Mouse (Mus musculus): ENCODE data around the gene Pmpca.
"Not testable (repeated sequence)": the region's sequence is repeated elsewhere in the genome, so short reads cannot be mapped to it uniquely, and the experiment has no call there.

Gene Pmpca

GRCm38 (mm10) chr2:26368572-26368971 lies 20.6 kb upstream of the Pmpca start:
- in situ Hi-C loops (cut with MboI, MseI): no loop called here

DNA sequence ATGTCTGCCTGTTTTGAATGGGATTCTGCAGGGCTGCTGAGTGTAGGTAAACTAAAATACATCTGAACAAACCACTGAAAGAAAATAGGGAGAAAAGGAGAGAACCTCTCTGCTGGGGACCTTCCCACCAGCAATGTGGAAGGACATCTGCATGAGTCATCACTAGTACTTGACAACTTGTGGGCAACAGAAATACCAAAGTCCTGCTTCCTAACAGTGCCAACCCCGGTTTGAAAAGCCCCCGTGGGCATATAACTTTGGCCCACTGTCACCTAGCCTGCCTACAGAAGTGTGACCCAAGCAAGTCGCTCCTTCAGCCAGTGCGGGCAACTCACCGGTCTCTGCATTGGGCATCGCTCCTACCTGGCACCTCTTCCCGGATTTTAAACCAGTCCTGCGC lies 16.7 kb upstream of the Pmpca start:
- in situ Hi-C loops (cut with MboI, MseI): no loop called here

DNA sequence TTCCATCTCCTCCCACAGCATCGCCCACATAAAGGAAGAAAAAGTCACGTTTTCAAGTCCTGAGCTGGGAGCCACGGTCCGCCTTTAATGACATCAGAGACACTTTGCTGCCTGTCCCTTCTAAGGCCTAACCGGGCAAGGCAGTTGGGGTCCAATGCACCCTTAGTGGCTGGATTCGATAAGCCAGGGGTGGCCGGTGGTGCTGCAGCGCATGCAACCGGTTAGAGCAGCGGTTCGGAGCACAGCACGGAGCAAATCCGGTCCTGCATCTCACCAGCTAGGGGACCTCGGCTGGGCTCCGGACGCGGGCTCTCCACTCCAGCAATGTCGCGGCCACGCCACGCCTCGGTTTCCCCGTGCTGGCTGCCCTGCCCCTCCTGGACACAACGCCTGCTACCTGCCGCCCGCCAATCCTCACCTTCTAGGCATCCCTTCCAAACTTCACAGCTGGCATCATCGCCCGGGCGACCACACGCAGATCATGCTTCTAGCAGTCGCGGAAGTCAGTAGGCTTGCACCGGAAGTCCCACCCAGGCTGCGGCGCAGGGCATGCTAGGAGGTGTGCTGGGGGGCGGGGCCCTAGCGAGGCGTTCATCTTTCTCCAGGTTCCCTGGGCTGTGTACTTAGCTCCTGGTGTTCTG lies 8.9 kb upstream of the Pmpca start, which contains the start of gene Snapc4:
Snapc4 (minus strand) TSS at position 523 of the 641 bp plus-strand sequence.
- in situ Hi-C loops (cut with MboI, MseI): no loop called here

- in situ Hi-C loops (cut with MboI, MseI): not testable (repeated sequence)
These were observed 8.3 kb upstream of the Pmpca start for GRCm38 (mm10) chr2:26380871-26381270.

GRCm38 (mm10) chr2:26387713-26388112 lies 1.4 kb upstream of the Pmpca start:
- in situ Hi-C loops (cut with MboI, MseI): no loop called here

DNA sequence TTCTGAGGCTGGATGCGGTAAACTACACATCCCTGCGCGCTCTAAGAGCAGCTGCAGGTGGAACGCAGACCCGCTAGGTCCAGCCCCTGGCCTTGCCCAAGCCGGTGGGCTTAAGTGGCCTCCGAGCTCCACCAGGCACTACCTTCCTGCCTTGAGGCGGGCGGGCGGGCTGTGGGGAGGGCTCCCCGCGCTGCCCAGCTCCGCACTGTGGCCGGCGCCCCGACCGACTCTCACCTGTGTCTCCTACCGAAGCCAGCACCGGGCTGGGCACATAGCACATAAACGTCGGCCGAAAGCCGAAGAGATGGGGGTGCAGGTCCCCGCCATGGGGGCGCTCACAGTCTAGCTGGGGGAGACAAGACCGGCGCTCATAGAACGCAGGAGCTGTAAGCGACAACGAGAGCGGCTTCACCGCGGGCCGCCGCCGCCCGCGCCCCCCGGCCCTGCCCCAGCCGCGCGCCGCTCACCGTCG lies 421 bp upstream of the Pmpca start:
- in situ Hi-C loops (cut with MboI, MseI): no loop called here

DNA sequence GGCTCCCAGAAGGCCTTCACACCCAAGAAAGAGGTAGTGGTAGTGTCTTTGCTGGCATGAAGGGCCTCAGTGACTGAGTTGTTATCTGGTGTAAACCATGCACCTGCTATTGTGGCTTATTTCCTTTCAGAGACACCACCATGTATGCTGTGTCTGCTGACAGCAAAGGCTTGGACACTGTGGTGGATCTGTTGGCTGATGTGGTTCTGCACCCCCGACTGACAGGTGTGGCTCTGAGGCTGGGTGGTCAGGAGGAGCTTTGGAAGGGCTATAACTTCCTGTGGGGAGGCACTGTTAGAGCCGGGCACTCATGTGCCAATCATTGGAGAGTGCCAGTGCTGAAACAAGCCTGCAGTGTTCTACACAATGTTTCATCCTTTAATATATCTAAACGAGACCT lies 1.8 kb downstream of the Pmpca start:
- in situ Hi-C loops (cut with MboI, MseI): no loop called here

DNA sequence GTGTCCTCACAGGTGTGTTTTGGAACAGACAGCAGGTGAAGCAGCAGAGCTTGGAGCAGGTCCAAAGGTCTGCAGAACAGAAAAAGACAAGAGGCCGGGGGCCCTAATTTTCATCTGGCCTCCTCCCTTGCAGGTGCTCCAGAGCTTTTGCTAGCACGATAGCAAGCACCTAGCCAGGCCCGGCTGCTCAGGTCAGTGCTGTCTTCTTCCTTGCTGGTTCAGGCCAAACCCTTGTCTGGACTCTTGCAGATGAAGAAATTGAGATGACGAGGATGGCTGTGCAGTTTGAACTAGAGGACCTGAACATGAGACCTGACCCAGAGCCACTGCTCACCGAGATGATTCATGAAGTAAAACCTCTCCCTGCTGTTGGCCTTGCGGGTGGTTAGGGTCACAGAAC lies 2.5 kb downstream of the Pmpca start:
- in situ Hi-C loops (cut with MboI, MseI): no loop called here

DNA sequence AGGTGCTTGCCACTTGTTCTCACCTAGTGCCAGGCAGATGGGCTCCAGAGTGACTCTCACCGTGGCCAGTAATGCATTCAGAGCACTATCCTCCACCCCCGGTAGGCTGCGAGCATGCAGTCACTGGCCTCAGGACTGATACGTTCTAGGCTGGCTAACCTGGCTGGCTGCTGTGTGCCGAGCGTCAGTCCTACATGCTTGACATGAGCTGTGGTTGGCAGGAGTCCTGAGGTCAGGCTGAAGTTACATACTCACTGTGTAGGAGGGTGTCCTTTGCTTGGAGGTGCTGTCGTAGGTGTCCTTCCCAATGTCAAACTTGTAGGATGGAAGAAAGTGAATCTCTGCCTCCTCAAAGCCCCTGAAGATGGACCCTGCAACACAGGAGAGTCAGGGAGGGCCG lies 9.8 kb downstream of the Pmpca start:
- in situ Hi-C loops (cut with MboI, MseI): no loop called here

GRCm38 (mm10) chr2:26399647-26400046 lies 10.5 kb downstream of the Pmpca start:
- in situ Hi-C loops (cut with MboI, MseI): no loop called here

DNA sequence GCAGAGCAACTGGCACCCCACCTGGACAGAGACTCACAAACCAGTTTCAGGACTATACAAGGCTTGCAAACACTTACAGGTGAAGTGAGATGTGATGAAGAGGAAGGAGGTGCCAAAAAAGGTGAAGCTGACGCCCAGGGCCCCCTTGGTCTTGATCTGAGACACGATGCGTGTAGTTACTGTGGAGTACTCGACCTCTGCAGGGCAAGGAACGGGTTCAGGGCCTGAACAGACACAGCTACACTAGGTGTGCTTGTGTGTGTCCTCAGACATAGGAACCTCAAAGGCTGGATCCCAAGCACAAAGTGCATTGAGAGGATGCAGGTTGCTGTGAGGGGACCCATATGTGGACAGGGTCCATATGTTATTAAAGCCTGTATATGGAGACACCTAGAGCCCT lies 11.2 kb downstream of the Pmpca start:
- in situ Hi-C loops (cut with MboI, MseI): no loop called here

DNA sequence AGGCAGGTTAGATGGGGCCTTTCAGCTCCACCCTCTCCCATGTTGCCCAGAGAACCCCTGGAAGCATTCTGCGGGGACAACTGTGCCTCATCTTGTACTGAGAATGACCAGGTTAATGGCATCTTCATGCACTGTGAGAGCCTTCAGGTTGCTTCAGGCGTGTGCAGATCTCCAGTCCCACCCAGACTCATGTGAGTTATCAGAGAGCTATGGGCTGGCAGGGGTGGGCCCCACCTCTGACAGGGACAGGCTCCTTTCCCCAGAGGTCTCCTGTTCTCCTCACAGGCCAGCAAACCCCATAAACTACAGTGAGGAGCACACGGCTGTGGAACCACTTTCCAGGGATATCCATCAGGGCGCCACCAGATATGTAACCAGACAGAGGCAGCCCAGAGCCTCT lies 11.9 kb downstream of the Pmpca start:
- in situ Hi-C loops (cut with MboI, MseI): no loop called here

DNA sequence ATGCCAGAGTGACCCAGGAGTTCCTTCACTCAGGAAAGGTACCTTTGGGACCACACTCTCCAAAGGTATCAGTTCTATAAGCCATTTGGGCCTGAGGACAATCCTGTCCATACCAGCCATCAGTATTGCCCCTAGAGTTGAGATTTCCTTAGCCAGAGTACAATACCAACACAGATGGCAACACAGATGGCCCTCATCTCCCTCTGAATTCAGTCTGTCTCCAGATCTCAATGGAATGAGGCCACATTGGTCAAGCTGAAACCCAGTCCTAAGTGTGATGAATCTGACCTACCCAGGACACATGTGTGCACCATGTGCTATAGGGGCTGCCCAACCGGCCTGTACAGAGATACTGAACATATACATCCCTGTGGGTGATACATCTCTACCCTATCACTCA lies 13.1 kb downstream of the Pmpca start:
- in situ Hi-C loops (cut with MboI, MseI): no loop called here

DNA sequence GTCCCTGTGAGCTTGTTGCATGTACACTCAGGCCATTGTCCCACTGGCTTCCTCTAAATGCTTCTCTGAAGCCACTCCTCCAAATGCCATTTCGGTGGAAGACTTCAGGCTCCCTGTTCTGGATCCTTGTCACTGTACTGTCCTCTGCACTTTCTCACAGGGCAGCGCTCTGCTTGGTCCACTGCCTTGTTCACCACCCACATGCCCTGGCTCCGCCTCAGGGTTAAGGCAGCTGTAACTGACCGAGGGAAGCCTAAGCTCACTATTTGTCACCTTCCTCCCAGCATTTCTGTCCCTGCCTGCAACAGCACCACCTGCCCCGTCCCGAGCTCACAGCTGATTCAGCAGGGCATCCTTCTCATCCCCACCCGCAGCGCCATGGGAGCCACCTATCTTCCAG lies 14.2 kb downstream of the Pmpca start:
- in situ Hi-C loops (cut with MboI, MseI): no loop called here

DNA sequence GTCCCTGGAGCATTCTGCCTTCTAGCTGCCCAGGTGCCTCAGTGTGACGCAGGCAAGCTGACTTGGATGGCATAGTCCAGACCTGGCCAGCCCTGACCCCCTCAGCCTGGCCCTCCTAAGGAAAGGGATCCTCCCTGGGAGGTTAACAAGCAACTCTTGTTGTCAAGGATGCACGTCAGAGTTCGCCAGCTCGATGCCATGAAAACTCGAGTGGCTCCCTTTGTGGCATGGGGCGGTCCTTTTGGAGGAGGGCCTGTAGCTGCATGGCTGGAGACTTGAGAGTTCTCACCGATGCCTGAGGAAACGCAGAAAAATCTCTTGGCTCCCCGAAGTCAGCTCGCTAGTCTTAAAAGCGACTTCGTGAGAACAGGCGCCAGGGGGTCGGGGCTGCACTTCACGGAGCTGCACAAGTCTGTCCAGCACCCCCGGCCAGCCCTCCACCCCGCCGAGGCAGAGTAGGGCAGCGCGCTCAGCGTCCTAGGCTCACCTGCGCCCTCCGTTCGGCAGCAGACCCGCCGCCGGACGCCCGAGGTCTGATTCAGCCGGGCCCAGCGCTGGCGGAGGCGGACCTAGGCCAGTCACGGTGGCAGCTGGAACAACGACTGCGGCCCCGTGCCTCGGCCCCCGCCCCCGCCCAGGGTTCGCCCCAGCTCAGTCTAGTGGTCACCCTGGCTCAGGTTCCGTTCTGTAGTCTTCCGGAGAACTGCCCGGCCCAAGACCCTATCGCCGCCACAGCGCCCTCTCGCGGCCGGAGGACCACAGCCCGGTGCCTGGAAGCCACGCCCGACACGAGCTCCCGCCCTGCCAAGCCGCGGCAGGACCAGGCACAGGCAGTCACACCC lies 19.6 kb downstream of the Pmpca start, which contains the start of gene Inpp5e:
Inpp5e (minus strand) TSS at position 689 of the 842 bp plus-strand sequence.
- in situ Hi-C loops (cut with MboI, MseI): no loop called here

DNA sequence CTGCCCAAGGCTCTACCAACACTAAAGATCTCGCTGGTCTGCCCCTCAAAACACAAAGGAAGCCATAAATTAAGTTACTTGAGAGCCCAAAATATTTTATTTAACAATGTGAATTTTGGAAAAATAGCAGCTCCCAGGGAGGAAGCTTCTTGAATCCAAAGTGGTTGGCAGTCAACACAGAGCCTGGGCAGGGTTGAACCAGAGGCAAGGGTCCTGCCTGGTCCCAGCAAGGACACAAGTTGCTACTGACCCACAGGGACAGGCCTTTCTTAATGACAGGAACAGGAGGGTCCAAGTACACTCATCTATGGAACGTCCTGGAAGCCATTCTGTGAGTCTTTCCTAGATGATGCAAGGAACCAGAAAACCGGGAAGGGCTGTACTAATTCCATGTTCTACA lies 20.2 kb downstream of the Pmpca start:
- in situ Hi-C loops (cut with MboI, MseI): no loop called here

- in situ Hi-C loops (cut with MboI, MseI): no loop called here
These were observed 21.0 kb downstream of the Pmpca start for GRCm38 (mm10) chr2:26410091-26410490.

DNA sequence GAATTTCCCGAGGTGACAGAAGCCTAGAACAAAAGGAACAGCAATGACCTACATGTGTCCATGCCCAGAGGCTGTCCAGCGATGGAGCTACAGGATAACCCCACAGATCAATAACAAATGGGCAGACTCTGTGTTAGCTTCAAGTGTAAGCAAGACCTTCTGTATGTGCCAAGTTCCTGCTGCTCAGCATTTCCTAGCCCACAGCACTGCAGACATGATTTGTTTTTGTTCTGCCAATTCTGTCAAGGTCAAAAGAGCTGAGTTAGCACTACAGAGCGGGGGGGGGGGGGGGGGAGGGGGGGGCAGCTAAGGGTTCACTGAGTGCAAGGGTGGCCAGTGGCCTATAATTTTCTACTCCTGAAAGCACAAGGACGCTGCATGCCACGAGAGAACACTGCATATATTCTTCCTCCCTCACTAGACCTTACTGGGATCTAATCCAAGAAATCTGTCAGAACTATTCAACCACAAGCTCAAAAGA lies 21.8 kb downstream of the Pmpca start:
- in situ Hi-C loops (cut with MboI, MseI): no loop called here

GRCm38 (mm10) chr2:26417066-26417465 lies 27.9 kb downstream of the Pmpca start:
- in situ Hi-C loops (cut with MboI, MseI): no loop called here

DNA sequence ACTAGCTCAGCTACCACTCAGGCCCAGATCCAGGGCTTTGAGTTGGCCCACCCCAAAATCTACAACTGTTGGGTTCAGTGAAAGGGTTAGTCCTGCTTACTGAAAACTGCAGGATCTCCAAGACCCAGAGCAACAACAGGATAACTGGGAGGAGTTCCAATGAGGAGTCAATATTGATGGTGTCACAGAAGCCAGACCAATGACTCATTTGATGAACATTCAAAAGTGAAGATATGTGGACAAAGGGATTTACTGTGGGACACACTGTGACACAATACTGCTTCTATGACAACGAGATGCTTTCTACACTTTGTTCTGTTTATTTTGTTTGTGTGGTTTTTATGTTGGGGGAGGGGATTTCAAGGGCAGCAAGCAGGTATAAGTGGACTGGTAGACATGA lies 29.0 kb downstream of the Pmpca start:
- in situ Hi-C loops (cut with MboI, MseI): no loop called here

DNA sequence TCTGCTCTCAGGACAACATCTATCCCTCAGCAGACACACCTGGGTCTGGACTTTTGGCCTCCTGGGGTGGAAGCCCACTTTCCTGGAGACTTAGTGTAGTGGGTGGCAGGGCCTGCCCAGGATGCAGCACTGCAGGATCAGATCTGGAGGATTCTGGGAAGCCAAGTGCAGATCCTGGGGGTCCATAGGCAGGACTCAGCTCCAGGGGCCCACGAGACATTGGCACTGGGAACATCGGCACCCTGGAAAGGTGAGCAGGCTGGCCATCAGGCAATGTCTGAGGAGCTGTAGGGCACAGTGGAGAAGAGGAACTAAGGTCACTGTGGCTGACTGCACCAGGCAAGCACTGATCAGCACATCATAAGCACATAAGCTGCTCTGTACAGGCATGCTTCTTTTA lies 32.8 kb downstream of the Pmpca start:
- in situ Hi-C loops (cut with MboI, MseI): no loop called here

- in situ Hi-C loops (cut with MboI, MseI): no loop called here
These were observed 33.9 kb downstream of the Pmpca start for GRCm38 (mm10) chr2:26423086-26423485.

DNA sequence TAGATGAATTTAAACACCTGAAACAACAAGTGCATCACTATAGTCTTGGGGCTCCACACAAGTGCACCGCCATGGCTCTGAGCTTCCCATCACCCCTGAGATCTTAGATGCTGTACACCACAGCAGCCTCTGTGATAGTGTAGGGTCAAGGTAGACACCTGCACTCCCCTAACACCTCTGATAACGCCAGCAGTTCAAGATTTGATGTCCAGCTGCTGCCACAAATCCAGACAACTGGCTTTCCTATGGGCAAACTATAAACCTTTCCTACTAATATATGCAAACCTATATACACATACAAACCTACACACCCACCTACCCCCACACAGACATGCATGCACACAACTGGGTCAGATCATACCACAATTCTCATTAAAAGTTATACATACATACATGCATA lies 35.4 kb downstream of the Pmpca start:
- in situ Hi-C loops (cut with MboI, MseI): no loop called here

All from T-helper 2 cell (primary cell).